ENCODE assay signal across 16 mouse cellular contexts in the genomic region with DNA sequence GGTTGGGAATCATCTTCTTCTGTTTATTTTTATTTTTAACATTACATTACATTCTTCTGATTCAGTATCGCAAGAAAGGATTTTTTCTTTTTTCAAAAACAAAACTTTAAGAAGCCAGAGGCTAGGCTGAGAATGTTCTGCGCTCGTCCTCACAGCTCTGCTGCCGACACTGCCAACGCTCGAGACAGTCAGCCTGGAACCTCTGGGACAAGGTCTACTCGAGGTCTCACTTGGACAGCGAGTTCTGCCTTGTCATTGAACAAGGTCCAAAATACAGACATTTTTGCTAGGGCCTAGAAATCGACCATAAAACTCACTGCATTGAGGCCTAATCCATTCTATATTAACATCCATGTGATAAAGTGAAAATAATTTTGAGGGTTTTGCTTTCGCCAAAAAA.
"Had no signal": no experiment of that assay in that cellular context is flagged by ENCODE, and none has a peak within 500 bp of the region (broad histone marks: within the 10 kb centered on the region; RNA-seq: fewer than 3 reads in every experiment).

No protein-coding gene starts in this region.

- DNase-seq: left cerebral cortex, postnatal 4 days; lung, postnatal 14 days; retina, postnatal 1 day; right cerebral cortex, postnatal 14 days; thymus, adult 2 months; thymus, postnatal 25 days had no signal

- ATAC-seq: midbrain, embryonic 15.5 days had no signal

- H3K27ac ChIP-seq: limb, embryonic 13.5 days; liver, embryonic 15.5 days; lung, embryonic 15.5 days; macrophage; midbrain, embryonic 15.5 days; neural tube, embryonic 13.5 days; stomach, embryonic 15.5 days had no signal

- H3K9ac ChIP-seq: limb, embryonic 13.5 days; liver, embryonic 15.5 days; lung, embryonic 15.5 days; midbrain, embryonic 15.5 days; neural tube, embryonic 13.5 days; stomach, embryonic 15.5 days had no signal

- H3K4me2 ChIP-seq: limb, embryonic 13.5 days; liver, embryonic 11.5 days; liver, embryonic 15.5 days; lung, embryonic 15.5 days; midbrain, embryonic 11.5 days; midbrain, embryonic 15.5 days; neural tube, embryonic 13.5 days; stomach, embryonic 15.5 days had no signal

- H3K36me3 ChIP-seq: midbrain, embryonic 15.5 days; neural tube, embryonic 13.5 days had no signal

- H3K4me3 ChIP-seq: limb, embryonic 13.5 days; liver, embryonic 15.5 days; lung, embryonic 15.5 days; megakaryocyte, embryonic 14.5 days; midbrain, embryonic 15.5 days; neural tube, embryonic 13.5 days; stomach, embryonic 15.5 days had no signal

- H3K27me3 ChIP-seq: limb, embryonic 13.5 days; liver, embryonic 15.5 days; lung, embryonic 15.5 days; megakaryocyte, embryonic 14.5 days; midbrain, embryonic 15.5 days; neural tube, embryonic 13.5 days; stomach, embryonic 15.5 days had no signal

- H3K4me1 ChIP-seq: limb, embryonic 13.5 days; liver, embryonic 15.5 days; lung, embryonic 15.5 days; neural tube, embryonic 13.5 days; stomach, embryonic 15.5 days had no signal

- H3K9me3 ChIP-seq: limb, embryonic 13.5 days; liver, embryonic 15.5 days; lung, embryonic 15.5 days; megakaryocyte, embryonic 14.5 days; midbrain, embryonic 15.5 days; neural tube, embryonic 13.5 days; stomach, embryonic 15.5 days had no signal
